12 mouse cellular contexts compared by ENCODE assay signal in genomic region chr7:144689855-144690254, GRCm38 (mm10).
A peak's percentile ranks its signal among the peaks of the same experiment; 100 is the strongest.
DNase-seq lines count a peak whose midpoint lies in the region; ATAC-seq lines count a peak whose summit lies in the region.
"Had no signal": no experiment of that assay in that cellular context is flagged by ENCODE, and none has a peak within 500 bp of the region (broad histone marks: within the 10 kb centered on the region; RNA-seq: fewer than 3 reads in every experiment).

No protein-coding gene starts in this region.

- WGBS in forebrain, embryonic 10.5 days, result 54% methylated on average over 2 of the region's 2 CpGs
- WGBS in forebrain, embryonic 11.5 days, result 49% methylated on average over 2 of the region's 2 CpGs
- 29% methylated on average over 2 of the region's 2 CpGs for WGBS in kidney, embryonic 15.5 days

- DNase-seq in forebrain, embryonic 10.5 days (ENCODE audit: extremely low spot score, low spot score), result no peak
- DNase-seq in forebrain, embryonic 11.5 days (ENCODE audit: low spot score), result no peak
- DNase-seq in kidney, postnatal 36 days, result no peak
- DNase-seq in retina, postnatal 1 day, result peak; percentile 11
- no peak for DNase-seq in retina, embryonic 14.5 days (ENCODE audit: low spot score)
- DNase-seq in yolk sac, embryonic 10.5 days (ENCODE audit: low spot score), result peak; percentile 61
- no peak for DNase-seq in Muller cell, postnatal 12 days (ENCODE audit: inconsistent ontology term)
- DNase-seq: adrenal gland, adult 8-10 months; gastrocnemius, postnatal 36 days had no signal

- peaks cover 39% of the 10 kb centered on the region for H3K4me1 ChIP-seq in forebrain, embryonic 10.5 days
- no peaks in the 10 kb centered on the region; the same call in 1 of the 2 replicates for H3K4me1 ChIP-seq in forebrain, embryonic 11.5 days (replicated peaks; ENCODE audit: control insufficient read depth, insufficient read depth, low read length)
- H3K4me1 ChIP-seq in kidney, embryonic 15.5 days, result peaks cover 29% of the 10 kb centered on the region

- ATAC-seq in forebrain, embryonic 11.5 days (replicated peaks; ENCODE audit: low FRiP score), result no peak
- peak; percentile 81 for ATAC-seq in kidney, embryonic 15.5 days (replicated peaks; ENCODE audit: low FRiP score)

- no peak overlapping the region; the same call in 1 of the 2 replicates for H3K9ac ChIP-seq in forebrain, embryonic 11.5 days (ENCODE audit: low read length)
- H3K9ac ChIP-seq in kidney, embryonic 15.5 days, result no peak overlapping the region
- H3K9ac ChIP-seq: hindbrain, embryonic 12.5 days; midbrain, embryonic 12.5 days had no signal

- H3K36me3 ChIP-seq in forebrain, embryonic 10.5 days (replicated peaks), result peaks cover 24% of the 10 kb centered on the region
- H3K36me3 ChIP-seq in forebrain, embryonic 11.5 days (ENCODE audit: control insufficient read depth, insufficient read depth, low read length), result no peaks in the 10 kb centered on the region
- H3K36me3 ChIP-seq in kidney, embryonic 15.5 days, result no peaks in the 10 kb centered on the region
- H3K36me3 ChIP-seq: hindbrain, embryonic 12.5 days; midbrain, embryonic 12.5 days had no signal

- H3K4me3 ChIP-seq in forebrain, embryonic 10.5 days, result no peak overlapping the region
- H3K4me3 ChIP-seq in forebrain, embryonic 11.5 days (ENCODE audit: low read depth, low read length), result no peak overlapping the region
- no peak overlapping the region for H3K4me3 ChIP-seq in kidney, embryonic 15.5 days (replicated peaks)
- H3K4me3 ChIP-seq: hindbrain, embryonic 12.5 days; midbrain, embryonic 12.5 days had no signal

- H3K9me3 ChIP-seq in forebrain, embryonic 10.5 days, result peaks cover 11% of the 10 kb centered on the region; the same call in 1 of the 2 replicates
- H3K9me3 ChIP-seq in forebrain, embryonic 11.5 days (ENCODE audit: control insufficient read depth, low read length), result no peaks in the 10 kb centered on the region
- H3K9me3 ChIP-seq in kidney, embryonic 15.5 days (replicated peaks), result no peaks in the 10 kb centered on the region
- H3K9me3 ChIP-seq: hindbrain, embryonic 12.5 days; midbrain, embryonic 12.5 days had no signal

- no peak overlapping the region for H3K4me2 ChIP-seq in forebrain, embryonic 11.5 days (ENCODE audit: low read depth, low read length, severe bottlenecking)
- no peak overlapping the region for H3K4me2 ChIP-seq in kidney, embryonic 15.5 days
- H3K4me2 ChIP-seq: hindbrain, embryonic 12.5 days; midbrain, embryonic 12.5 days had no signal

- peak overlapping the region; percentile 72 for H3K27ac ChIP-seq in forebrain, embryonic 10.5 days
- H3K27ac ChIP-seq in forebrain, embryonic 11.5 days (ENCODE audit: low read depth, low read length), result no peak overlapping the region
- H3K27ac ChIP-seq in kidney, embryonic 15.5 days, result peak overlapping the region; percentile 87
- H3K27ac ChIP-seq: hindbrain, embryonic 12.5 days; midbrain, embryonic 12.5 days had no signal

- no peaks in the 10 kb centered on the region for H3K27me3 ChIP-seq in forebrain, embryonic 10.5 days (ENCODE audit: poor library complexity, severe bottlenecking)
- H3K27me3 ChIP-seq in forebrain, embryonic 11.5 days (ENCODE audit: control insufficient read depth, insufficient read depth, low read length), result no peaks in the 10 kb centered on the region
- no peaks in the 10 kb centered on the region for H3K27me3 ChIP-seq in kidney, embryonic 15.5 days
- H3K27me3 ChIP-seq: hindbrain, embryonic 12.5 days; midbrain, embryonic 12.5 days had no signal

Comparison
In these comparisons a context has a peak if more than half of its experiments do, and no peak if none do; other contexts are left out.
1. DNase-seq: peak in retina, postnatal 1 day (single experiment) and yolk sac, embryonic 10.5 days (single experiment); none in forebrain, embryonic 10.5 days (single experiment), forebrain, embryonic 11.5 days (single experiment), kidney, postnatal 36 days (0 of 2), retina, embryonic 14.5 days (single experiment) and Muller cell, postnatal 12 days (single experiment).